Mouse (Mus musculus) left cerebral cortex, postnatal 4 days (tissue): Measurements from ENCODE around the gene Zfp810. TPM values are rescaled to one million over a fixed set of nuclear protein-coding genes. Genes with fewer than 3 reads are reported as not detected.
"Not testable (repeated sequence)": the region's sequence is repeated elsewhere in the genome, so short reads cannot be mapped to it uniquely, and the experiment has no call there.

Experiments
- DNase-seq: peaks from one replicate; pipeline ENCODE4 v3.0.0-alpha.2; 2022
- intact Hi-C: fragments of 180-260 bp; cut with DNase I; formaldehyde crosslinking; loops from one replicate; pipeline ENCODE4 v1.15.1; 2025
- total RNA-seq, 2 experiments: library from RNA; stranded (reverse); gene quantifications; 2 replicates each; pipeline ENCODE4 v1.2.3; 2021

The Zfp810 gene
- total RNA-seq, result 10 to 100 TPM; 24.3 to 24.6 TPM

GRCm38 (mm10) chr9:22307156-22307919 is at the start of gene Zfp810:
Zfp810 (minus strand) TSS chr9:22307648.
- peak; percentile 96 for DNase-seq
- intact Hi-C loops, result no loop called here

DNA sequence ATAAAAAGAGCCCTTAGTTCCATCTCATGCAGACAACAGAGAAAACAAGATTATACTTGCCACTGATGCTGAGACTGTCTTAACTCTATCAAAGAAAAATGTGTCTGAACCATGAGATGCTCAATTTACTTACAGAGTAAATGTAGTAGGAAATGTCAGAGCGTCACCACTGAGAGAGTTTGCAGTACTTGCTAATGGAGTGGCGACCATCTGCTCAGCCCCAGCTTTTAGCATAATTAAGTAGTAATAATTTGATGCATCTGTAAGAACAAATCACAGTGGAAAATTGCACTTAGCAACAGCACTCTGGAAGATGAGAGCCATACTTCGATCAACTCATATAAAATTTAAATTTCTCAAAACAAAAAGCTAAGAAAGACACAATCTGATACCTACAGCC is 48.5 kb upstream of the Zfp810 start:
- intact Hi-C loops, result no loop called here
- DNase-seq, result no peak

DNA sequence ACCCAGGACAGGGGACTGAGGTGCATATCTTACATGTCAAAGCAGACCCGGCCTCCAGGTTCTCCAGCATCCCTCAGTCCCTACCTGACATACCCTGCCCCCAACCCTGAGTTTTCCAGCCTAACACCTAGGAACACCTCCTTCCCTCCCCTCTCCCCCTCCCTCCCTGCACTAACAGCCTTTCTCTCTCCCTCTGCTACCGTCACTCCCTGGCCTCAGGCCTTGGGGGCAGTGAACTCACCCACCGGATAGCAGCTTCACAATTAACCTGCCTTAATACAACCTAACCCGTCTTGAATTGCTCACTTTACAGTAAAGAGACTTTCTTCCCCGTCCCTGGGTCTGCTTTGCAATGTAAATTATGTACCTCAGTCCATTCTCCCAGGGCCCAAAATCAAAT is 46.5 kb upstream of the Zfp810 start:
- intact Hi-C loops, result no loop called here
- no peak for DNase-seq

GRCm38 (mm10) chr9:22353465-22353864 is 46.0 kb upstream of the Zfp810 start:
- intact Hi-C loops, result no loop called here
- DNase-seq, result no peak

DNA sequence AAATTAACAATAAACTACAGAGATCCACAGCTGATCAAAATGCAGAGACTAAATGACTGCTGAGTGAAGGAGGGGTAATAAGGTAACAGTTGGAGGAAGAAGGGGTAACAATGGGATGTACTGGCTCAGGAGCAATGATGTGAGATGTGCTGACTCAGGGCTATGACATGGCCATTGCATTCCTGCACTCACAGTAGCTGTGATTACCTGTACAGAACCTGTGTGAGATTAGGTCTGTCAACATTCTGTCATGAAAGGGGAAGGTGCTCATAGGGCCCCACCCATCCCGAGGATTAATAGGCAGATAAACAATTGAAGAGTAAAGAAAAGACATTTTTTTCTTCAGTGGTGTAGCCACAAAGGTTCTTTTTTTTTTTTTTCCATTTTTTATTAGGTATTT is 32.9 kb upstream of the Zfp810 start:
- intact Hi-C loops, result no loop called here
- DNase-seq, result no peak

DNA sequence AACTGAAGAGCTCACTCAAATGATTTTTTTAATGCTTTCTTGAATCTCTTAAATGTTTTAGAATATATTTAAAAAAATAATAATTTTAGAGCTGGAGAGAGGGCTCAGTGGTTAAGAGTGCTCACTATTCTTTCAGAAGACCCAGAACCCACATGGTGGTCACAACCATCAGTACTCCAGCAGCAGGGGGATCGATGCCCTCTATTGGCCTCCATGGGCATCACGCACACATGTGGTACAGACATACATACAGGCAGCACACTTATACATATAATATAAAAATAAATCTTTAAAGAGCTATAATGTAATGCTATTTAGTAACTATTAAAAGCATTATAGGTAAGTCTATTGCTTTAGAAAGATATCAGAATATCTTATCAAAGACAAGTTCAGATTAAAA is 29.8 kb upstream of the Zfp810 start:
- intact Hi-C loops, result no loop called here
- no peak for DNase-seq

DNA sequence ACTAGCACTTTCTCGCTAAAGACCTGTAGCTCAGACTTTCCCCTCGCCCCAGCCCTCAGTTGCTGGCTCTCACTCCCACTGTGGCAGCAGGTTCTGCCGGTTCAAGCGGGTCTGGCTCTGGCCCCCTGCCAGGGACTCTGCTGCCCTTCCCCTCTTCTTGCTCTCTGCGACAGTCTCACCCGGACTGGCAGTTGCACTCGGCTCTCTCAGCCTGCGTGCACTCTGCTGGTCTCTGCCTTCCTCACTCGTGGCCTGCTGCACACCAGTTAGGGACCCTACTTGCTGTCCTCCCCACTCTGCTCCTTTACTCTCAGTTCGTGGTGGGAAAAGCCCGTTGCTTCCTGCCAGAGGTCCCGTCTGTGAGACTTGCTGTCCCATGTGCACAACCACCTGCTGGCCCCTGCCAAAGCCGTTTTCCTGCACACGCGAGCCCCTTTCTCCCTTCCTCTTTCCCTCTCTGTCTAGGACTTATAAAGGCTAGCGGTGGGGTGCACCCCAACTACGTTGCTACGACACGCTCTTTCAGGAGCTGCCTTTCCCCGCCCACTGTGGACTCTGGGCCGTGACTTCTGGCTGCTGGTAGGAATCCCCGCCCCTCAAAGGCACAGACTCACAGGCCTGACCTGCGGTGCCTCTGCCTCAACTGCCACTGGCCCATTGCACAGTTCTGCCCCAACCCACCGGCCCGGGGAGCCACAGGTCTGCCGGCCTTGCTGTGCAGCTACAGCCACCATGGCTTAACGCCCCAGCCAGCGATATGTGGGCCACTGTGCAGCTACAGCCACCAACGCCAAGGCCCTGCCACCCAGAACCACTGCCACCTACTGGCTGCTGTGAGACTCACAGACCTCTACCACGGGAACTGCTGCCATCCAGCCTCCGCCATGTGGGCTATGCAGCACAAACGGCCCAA is 20.3 kb upstream of the Zfp810 start:
- intact Hi-C loops, result no loop called here

DNA sequence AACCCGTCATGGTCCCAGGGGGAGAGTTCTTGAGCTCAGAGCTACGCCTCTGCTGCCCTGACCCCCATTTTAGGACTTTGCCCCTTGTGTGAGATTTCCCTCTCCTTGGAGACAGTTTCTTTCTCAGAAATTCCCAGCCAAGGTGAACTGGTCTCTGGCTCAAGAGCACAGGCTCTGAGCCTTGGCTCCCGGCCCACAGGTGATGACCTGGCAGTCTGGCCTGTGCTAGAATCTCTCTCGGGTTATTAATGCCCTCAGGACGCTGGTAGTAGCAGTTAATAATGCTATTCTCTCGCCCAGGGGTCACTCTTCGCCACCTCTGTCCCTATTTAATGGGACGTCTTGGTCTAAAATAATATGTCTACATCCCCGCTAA is 19.6 kb upstream of the Zfp810 start:
- intact Hi-C loops, result no loop called here
- DNase-seq, result peak; percentile 31

More for the DNA sequence above, 20.3 kb upstream of the Zfp810 start:
- DNase-seq, result peak; percentile 89

DNA sequence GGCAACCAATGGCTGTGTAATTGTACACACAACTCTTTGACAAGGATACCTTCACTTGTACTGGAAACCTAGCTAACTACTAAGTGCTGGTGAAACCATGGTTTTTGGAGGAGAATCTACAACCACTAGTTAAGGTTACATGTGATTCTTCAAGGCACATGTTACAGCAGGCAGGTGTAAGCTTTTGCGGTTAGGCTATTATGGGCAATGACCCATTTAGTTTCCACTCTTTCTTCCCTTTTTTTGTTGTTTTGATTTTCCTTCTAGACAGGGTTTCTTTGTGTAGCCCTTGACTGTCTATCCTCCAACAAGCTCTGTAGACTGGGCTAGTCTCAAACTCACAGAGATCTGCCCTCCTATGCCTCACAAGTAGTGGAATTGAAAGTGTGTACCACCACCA is 17.1 kb upstream of the Zfp810 start:
- intact Hi-C loops, result no loop called here
- DNase-seq, result no peak

GRCm38 (mm10) chr9:22322381-22323211 is 15.1 kb upstream of the Zfp810 start:
- intact Hi-C loops, result no loop called here
- no peak for DNase-seq

GRCm38 (mm10) chr9:22319109-22319508 is 11.7 kb upstream of the Zfp810 start:
- intact Hi-C loops, result no loop called here
- DNase-seq, result no peak

GRCm38 (mm10) chr9:22316047-22316446 is 8.6 kb upstream of the Zfp810 start:
- intact Hi-C loops, result not testable (repeated sequence)

DNA sequence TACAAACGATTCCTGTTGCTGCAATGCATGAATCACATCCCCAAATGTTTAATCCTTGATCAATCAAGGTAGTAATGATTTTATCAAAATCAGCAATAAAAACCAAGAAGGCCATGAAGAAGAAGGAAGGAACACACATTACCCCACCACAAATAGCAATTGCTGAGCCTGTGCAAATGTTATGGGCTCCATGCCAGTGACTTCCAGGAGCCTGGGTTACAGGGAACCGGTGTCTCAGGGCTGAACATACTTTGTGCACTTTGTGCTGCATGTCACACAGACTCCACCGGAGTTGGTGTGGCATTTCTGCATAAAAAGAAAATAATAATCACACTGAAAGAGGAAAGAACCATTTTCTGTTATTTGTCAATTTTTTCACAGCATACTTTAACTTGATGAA is 6.6 kb upstream of the Zfp810 start:
- intact Hi-C loops, result no loop called here
- no peak for DNase-seq

More at GRCm38 (mm10) chr9:22316047-22316446, 8.6 kb upstream of the Zfp810 start:
- DNase-seq, result not testable (repeated sequence)

DNA sequence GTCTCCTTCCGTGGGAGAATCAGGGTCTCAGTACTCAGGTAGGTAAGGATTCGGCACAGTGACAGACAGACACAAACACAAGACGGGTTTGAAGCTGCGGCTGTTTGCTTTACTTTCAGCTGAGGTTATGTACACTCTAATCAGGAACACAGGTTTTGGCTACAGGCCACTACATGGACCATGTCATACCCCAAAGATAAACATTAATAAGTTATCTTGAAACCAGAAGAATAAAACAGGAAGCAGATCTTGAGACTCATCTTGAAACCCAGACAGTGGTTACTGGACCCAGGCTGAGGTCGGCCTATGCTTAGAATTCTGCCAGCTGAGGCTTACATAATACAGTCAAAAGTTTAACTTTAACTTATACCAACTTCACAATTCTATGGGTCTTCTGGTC is 5.8 kb upstream of the Zfp810 start:
- intact Hi-C loops, result no loop called here
- no peak for DNase-seq

- DNase-seq, result no peak
- intact Hi-C loops, result no loop called here
Observed at GRCm38 (mm10) chr9:22309651-22310050, 2.2 kb upstream of the Zfp810 start.

DNA sequence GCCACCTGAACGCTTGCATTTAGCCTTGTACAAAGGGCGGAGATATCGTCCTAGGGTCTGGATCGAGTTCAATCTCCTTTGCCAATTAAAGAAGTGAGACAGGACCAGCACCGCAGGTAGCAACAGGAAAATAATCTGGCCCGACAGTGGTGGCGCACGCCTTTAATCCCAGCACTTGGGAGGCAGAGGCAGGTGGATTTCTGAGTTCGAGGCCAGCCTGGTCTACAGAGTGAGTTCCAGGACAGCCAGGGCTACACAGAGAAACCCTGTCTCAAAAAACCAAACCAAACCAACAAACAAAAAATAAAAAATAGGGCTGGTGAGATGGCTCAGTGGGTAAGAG is 443 bp upstream of the Zfp810 start:
- DNase-seq, intact Hi-C loops: not testable (repeated sequence)

GRCm38 (mm10) chr9:22306726-22307125 is 722 bp downstream of the Zfp810 start:
- DNase-seq, result peak; percentile 11
- intact Hi-C loops, result no loop called here

DNA sequence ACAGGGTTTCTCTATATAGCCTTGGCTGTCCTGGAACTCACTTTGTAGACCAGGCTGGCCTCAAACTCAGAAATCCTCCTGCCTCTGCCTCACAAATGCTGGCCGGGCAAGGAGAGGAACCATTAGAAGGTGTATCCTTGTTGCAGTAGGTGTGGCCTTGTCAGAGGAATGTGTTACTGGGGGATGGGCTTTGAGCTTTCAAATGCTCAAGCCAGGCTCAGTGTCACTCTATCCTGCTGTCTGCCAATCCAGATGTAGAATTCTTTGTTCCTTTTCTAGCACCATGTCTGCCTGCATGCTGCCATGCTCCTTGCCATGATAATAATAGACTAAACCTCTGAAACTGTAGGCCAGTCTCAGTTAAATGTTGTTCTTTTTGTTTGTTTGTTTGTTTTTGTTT is 5.2 kb downstream of the Zfp810 start:
- intact Hi-C loops, result no loop called here
- no peak for DNase-seq

GRCm38 (mm10) chr9:22278733-22279132 is 28.7 kb downstream of the Zfp810 start:
- intact Hi-C loops, result no loop called here
- DNase-seq, result no peak

DNA sequence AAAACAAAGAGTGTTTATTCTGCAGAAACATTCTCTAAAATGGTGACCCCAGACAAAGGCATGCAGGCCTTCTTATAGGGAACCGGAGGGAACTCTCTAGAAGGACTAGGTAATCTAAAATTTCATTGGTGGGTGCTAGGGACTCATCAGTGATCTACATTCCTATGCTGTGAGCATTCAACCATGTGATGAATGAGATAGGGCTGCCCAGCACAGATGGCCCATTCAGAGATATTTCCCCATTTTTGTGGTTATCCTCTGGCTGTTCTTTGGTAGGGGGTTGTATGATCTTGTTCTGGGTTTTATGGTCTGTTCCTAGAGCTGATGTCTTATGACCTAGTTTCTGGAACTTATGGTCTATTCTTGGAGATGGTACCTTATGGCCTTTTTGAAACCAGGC is 38.6 kb downstream of the Zfp810 start:
- no peak for DNase-seq
- intact Hi-C loops, result no loop called here

DNA sequence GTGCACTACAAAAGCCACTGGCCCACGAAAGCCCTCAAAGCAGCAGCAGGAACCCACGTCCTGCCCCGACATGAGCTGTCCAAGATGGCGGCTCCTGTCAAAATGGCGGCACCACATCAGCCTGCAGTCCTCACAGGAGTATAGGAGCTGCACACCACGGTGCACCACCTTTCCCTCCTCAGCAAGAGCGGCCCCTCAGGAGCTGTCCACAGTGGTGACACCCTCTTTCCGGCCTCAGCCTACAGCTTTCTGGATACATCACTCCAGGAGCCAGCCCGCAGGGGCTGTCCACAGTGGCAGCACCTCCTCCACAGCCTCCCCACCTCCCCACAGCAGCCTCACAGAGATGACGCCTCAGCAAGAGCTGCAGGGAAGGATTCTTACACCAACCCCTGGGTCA is 44.8 kb downstream of the Zfp810 start:
- no peak for DNase-seq
- intact Hi-C loops, result no loop called here
